Mouse (Mus musculus) intestine, embryonic 16.5 days (tissue): ENCODE results near the gene Myh10. TPM values are rescaled to one million over a fixed set of nuclear protein-coding genes. Genes with fewer than 3 reads are reported as not detected.

Source experiments
- ATAC-seq: fragments of 200-750 bp; cut with Nextera tagmentation; 2 replicates; pipeline ENCODE4 v1.8.0; 2017; ENCODE audit warnings: moderate TSS enrichment, moderate library complexity
- H3K27ac ChIP-seq: fragments of 300-500 bp; sonication (generic); 2 replicates; pipeline ENCODE4 v1.5.1; 2014; ENCODE audit warnings: mild to moderate bottlenecking, low read length
- H3K27me3 ChIP-seq: fragments of 300-500 bp; sonication (generic); replicated peaks from 2 replicates; pipeline ENCODE4 v1.6.1; 2014; ENCODE audit warnings: low read length, control low read depth, mixed read lengths; ENCODE audit not compliant: control insufficient read depth, insufficient read depth
- H3K36me3 ChIP-seq: fragments of 300-500 bp; sonication (generic); 2 replicates; pipeline ENCODE4 v1.6.1; 2014; ENCODE audit warnings: low read length, control low read depth; ENCODE audit not compliant: control insufficient read depth, insufficient read depth
- H3K4me1 ChIP-seq: fragments of 300-500 bp; sonication (generic); 2 replicates; pipeline ENCODE4 v1.6.1; 2014; ENCODE audit warnings: low read length, control low read depth, mixed read lengths; ENCODE audit not compliant: control insufficient read depth, insufficient read depth
- H3K4me2 ChIP-seq: fragments of 300-500 bp; sonication (generic); 2 replicates; pipeline ENCODE4 v1.6.1; 2014; ENCODE audit warnings: low read depth, low read length, control low read depth
- H3K4me3 ChIP-seq: fragments of 300-500 bp; sonication (generic); 2 replicates; pipeline ENCODE4 v1.5.1; 2014; ENCODE audit warnings: mild to moderate bottlenecking, low read length
- H3K9ac ChIP-seq: fragments of 300-500 bp; sonication (generic); 2 replicates; pipeline ENCODE4 v1.6.1; 2014; ENCODE audit warnings: low read depth, low read length
- H3K9me3 ChIP-seq: fragments of 300-500 bp; sonication (generic); 2 replicates; pipeline ENCODE4 v1.6.1; 2016; ENCODE audit warnings: low read length, control low read depth; ENCODE audit not compliant: control insufficient read depth
- WGBS: fragments of 180-500 bp; shearing (Covaris S2); extraction: QIAGEN DNeasy Blood & Tissue Kit; methylation state at CpG from one replicate; pipeline ENCODE4 v1.1.7; 2014; 5-methylcytosine and 5-hydroxymethylcytosine counted together
- polyA plus RNA-seq: library from polyadenylated mRNA; unstranded; fragments of >200 nt; fragmentation: Nextera tagmentation; extraction: Ambion mirVana; gene quantifications from 2 replicates; pipeline ENCODE4 v1.2.1, GENCODE M21; 2015

Myh10 gene
- polyA plus RNA-seq, 1 experiment from 2014 or later = 49.5 TPM

- ATAC-seq = no peak
- no peaks in the 10 kb centered on the region for H3K27me3 ChIP-seq
- no peaks in the 10 kb centered on the region for H3K36me3 ChIP-seq
- H3K4me3 ChIP-seq = no peak overlapping the region
- 52% methylated on average over 5 of the region's 5 CpGs for WGBS
- H3K4me2 ChIP-seq = no peak overlapping the region
- no peak overlapping the region for H3K27ac ChIP-seq
- H3K9me3 ChIP-seq = no peaks in the 10 kb centered on the region
- H3K9ac ChIP-seq = no peak overlapping the region
- peaks cover 6% of the 10 kb centered on the region for H3K4me1 ChIP-seq
These were observed 894 bp upstream of the Myh10 start for GRCm38 (mm10) chr11:68690465-68690864.

DNA sequence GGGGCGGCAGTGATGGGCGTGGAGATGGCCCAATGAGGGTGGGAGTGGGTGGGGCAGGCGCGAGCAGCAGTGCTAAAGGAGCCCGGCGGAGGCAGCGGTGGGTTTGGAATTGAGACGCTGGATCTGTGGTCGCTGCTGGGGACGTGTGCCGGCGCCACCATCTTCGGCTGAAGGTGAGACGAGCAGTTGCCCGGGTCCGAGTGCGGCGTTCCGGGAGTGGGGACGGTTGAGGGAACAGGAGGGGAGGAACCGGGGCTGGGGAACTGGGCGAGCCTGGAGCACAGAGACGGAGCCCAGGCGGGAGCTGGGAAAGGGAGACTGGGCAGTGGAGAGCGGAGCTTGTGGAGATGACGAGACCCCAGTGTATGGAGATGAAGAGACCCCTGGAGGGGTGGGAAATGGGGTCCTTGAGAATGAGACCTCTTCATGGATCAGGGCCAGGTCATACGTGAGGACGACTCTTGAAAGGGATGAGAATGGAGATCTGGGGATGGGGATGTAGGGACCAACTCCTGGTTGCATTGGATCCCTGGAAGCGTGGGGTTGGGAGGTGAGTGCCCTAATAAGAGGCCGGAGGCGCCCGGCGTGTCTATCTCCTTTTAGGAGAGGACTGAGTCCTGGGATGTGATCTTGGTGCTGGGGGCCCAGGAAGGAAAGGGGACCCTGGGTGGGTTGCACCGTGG is 792 bp downstream of the Myh10 start:
- no peak; the same call in 1 of the 2 replicates for ATAC-seq

GRCm38 (mm10) chr11:68692693-68693446 is 1.5 kb downstream of the Myh10 start:
- H3K4me2 ChIP-seq = peak overlapping the region; percentile 88
- peak overlapping the region; percentile 81 for H3K4me3 ChIP-seq
- peak overlapping the region; percentile 89 for H3K27ac ChIP-seq
- peaks cover 6% of the 10 kb centered on the region for H3K4me1 ChIP-seq
- H3K9ac ChIP-seq = peak overlapping the region; percentile 90
- no peak for ATAC-seq
- no peaks in the 10 kb centered on the region for H3K27me3 ChIP-seq
- H3K36me3 ChIP-seq = no peaks in the 10 kb centered on the region
- under 1% methylated on average over 43 of the region's 43 CpGs for WGBS
- no peaks in the 10 kb centered on the region for H3K9me3 ChIP-seq

More for the DNA sequence above, 792 bp downstream of the Myh10 start:
- Histone ChIP-seq H3K27me3 (no peaks in the 10 kb centered on the region), H3K4me3 (peak overlapping the region; percentile 81), H3K4me2 (peak overlapping the region; percentile 88), H3K4me1 (peaks cover 6% of the 10 kb centered on the region), H3K9ac (peak overlapping the region; percentile 90), H3K27ac (peak overlapping the region; percentile 89), H3K36me3 (no peaks in the 10 kb centered on the region), H3K9me3 (no peaks in the 10 kb centered on the region)
- under 1% methylated on average over 34 of the region's 34 CpGs for WGBS

GRCm38 (mm10) chr11:68693447-68694040 is 2.2 kb downstream of the Myh10 start:
- peak overlapping the region; percentile 90 for H3K9ac ChIP-seq
- H3K36me3 ChIP-seq = no peaks in the 10 kb centered on the region
- peak overlapping the region; percentile 88 for H3K4me2 ChIP-seq
- H3K4me1 ChIP-seq = peaks cover 6% of the 10 kb centered on the region
- WGBS = 13% methylated on average over 10 of the region's 10 CpGs
- peak overlapping the region; percentile 81 for H3K4me3 ChIP-seq
- H3K27me3 ChIP-seq = no peaks in the 10 kb centered on the region
- no peak overlapping the region for H3K27ac ChIP-seq
- ATAC-seq = no peak
- H3K9me3 ChIP-seq = no peaks in the 10 kb centered on the region

DNA sequence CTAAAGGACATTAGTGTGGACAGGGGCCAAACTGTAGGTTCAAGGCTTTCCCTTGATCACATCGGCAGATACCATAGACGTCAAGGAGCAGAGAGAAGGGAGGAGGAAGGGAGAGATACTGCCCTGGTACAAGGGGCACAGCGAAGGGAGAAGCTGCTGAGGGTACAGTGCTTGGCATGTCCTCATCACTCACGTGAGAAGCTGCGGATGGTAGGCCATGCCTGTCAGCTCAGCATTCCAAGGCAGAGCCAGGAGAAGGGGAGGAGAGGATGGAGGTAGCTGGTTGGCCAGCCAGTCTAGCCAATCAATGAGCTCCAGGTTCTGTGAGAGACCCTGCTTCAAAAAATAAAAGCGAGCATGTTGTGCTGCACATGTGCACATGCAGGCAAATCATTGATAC is 11.0 kb downstream of the Myh10 start:
- Histone ChIP-seq H3K4me3 (no peak overlapping the region), H3K27ac (no peak overlapping the region), H3K36me3 (peaks cover 27% of the 10 kb centered on the region), H3K9ac (no peak overlapping the region), H3K27me3 (no peaks in the 10 kb centered on the region), H3K9me3 (0 out of 2 replicates have a peak, but pooled peaks cover 3% of the 10 kb centered on the region), H3K4me2 (no peak overlapping the region), H3K4me1 (no peaks in the 10 kb centered on the region)
- 90% methylated on average over 6 of the region's 6 CpGs for WGBS
- ATAC-seq = no peak

- Histone ChIP-seq H3K9me3 (0 out of 2 replicates have a peak, but pooled peaks cover 3% of the 10 kb centered on the region), H3K4me1 (no peaks in the 10 kb centered on the region), H3K4me2 (no peak overlapping the region), H3K36me3 (peaks cover 27% of the 10 kb centered on the region), H3K27me3 (no peaks in the 10 kb centered on the region), H3K9ac (no peak overlapping the region), H3K27ac (no peak overlapping the region), H3K4me3 (no peak overlapping the region)
- no peak for ATAC-seq
- 87% methylated on average over 1 of the region's 1 CpGs for WGBS
These were observed 12.0 kb downstream of the Myh10 start for GRCm38 (mm10) chr11:68703360-68703759.

DNA sequence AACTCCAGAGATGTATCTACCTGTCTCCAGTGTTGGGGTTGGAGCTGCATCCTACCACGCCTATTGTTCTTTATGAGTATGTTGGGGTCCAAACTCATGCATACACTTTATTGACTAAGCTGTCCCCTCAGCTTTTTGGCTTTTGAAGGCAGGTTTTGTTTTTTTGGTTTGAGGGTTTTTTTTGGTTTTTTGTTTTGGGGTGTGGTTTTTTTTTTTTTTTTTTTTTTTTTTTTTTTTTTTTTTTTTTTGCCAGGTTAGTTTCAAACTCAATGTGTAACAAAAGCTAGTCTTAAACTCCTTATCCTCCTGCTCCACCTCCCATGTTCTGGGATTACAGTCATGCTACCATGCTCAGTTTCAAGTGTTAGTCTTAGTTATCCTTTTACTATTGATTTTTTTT is 12.9 kb downstream of the Myh10 start:
- 97% methylated on average over 1 of the region's 1 CpGs for WGBS
- Histone ChIP-seq H3K36me3 (peaks cover 27% of the 10 kb centered on the region), H3K27me3 (no peaks in the 10 kb centered on the region), H3K9ac (no peak overlapping the region), H3K4me3 (no peak overlapping the region), H3K9me3 (0 out of 2 replicates have a peak, but pooled peaks cover 3% of the 10 kb centered on the region), H3K4me2 (no peak overlapping the region), H3K4me1 (no peaks in the 10 kb centered on the region), H3K27ac (no peak overlapping the region)
- ATAC-seq = no peak

- H3K9ac ChIP-seq = no peak overlapping the region
- H3K4me1 ChIP-seq = no peaks in the 10 kb centered on the region
- H3K4me2 ChIP-seq = no peak overlapping the region
- H3K4me3 ChIP-seq = no peak overlapping the region
- no peaks in the 10 kb centered on the region for H3K27me3 ChIP-seq
- H3K9me3 ChIP-seq = 0 out of 2 replicates have a peak, but pooled peaks cover 3% of the 10 kb centered on the region
- no peak for ATAC-seq
- peaks cover 25% of the 10 kb centered on the region for H3K36me3 ChIP-seq
- no peak overlapping the region for H3K27ac ChIP-seq
- 96% methylated on average over 2 of the region's 2 CpGs for WGBS
These were observed 13.5 kb downstream of the Myh10 start for GRCm38 (mm10) chr11:68704847-68705246.
